Mouse (Mus musculus): ENCODE measurements around the gene Jak1.

Jak1 gene

DNA sequence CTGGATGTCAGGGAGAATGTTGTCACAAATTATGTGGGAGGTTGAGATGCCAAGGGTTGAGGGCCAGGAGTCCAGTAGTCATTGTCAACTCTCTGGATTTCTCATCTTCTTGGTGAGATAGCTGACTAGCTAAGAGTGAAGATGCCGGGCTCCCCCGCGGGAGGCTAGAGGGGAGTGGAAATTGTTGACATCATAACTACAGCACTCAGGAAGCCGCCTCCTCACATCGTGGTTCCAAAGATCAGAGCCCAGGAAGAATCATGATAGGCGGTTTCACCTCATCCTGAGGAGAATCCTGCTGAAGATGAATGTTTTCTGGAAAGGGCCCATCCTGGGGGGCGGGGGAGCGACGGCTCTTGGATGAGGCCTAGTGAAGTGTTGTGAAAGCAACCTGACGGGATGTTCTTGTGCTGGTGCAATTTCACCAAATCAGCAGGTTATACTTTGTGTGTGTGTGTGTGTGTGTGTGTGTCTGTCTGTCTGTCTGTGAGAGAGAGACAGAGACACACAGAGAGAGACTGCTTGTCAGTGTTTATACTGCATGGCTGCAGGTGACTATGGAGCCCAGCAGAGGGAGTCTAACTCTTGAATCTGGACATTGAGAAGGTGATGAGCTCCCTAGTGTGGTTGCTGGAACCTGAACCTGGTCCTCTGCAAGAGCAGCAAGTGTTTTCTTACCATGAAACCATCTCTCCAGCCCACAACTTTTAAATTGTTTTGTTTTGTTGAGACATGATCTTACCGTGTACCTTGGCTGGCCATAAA lies 118.0 kb downstream of the Jak1 start:
- DNase-seq (ENCODE audit: extremely low spot score, low spot score) = no peak

DNA sequence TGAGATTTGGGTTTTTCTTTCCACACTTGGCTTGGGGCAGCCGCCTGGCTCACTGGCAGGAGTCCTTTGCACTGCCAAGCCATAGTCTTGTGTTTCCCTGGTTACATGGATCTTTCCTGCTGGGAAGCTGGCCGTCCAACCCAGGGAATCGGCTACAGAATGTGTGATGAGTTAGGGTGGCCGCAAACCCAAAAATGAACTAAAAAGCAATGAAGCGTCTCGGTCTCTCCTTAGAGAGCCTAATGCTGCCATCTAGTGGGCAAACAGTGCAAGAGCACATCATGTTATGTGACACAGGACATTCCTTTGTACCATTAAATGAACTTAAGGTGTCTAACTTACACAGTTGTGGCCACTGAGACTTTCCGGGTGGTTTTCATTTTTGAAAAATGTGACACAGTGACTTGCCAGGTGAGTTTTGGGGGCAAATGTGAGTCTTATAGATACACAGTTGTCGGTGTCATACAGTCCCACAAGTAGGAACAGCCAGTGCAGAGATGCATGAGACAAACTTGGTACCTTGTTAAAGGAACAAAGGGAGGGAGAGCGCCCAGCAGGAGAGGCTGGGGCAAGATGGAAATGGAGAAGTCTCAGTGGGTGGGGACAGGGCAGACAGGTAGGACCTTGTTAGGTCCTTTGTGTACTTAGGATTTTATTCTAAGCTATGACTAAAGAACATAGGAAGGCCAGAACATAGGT lies 118.9 kb downstream of the Jak1 start:
- peak; percentile 76 for DNase-seq (ENCODE audit: extremely low spot score, low spot score)

DNA sequence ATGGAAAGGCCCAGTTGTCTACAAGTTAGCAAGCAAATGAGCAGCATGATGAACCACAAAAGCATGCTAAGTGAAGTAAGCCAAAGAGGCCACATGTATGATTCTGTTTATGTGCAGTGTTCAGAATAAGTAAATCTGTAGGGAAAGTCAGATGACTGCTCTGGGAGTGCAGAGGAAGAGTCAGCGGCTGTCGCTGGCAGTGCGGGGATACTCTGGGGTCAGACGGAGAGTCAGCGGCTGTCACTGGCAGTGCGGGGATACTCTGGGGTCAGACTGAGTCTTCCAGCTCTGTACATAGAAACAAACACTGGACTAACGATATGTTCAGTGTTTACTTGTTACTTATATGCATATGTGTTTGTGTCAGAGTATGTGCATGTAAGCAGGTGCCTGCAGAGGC lies 120.3 kb downstream of the Jak1 start:
- DNase-seq (ENCODE audit: extremely low spot score, low spot score) = no peak

DNA sequence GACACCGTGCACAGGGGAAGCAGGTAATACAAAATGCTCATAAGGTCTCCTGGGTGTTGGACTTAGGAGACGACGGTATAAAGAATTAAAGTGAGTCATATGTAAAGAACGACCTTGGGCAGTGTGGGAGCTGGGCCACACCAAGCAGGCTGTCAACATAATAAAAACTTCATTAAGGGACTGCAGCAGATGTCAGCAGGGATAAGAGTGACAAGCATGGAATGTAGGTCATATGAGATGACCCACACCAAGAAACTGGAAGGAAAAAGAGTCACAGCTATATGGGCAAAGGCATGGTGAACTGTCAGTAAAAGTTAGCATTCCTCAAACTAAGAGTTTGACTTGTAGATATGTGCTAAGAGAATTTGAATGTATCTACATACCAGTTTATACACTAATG lies 120.7 kb downstream of the Jak1 start:
- DNase-seq (ENCODE audit: extremely low spot score, low spot score) = no peak

GRCm38 (mm10) chr4:101143901-101144300 lies 121.2 kb downstream of the Jak1 start:
- DNase-seq (ENCODE audit: extremely low spot score, low spot score) = no peak

- no peak for DNase-seq (ENCODE audit: extremely low spot score, low spot score)
These were observed 123.3 kb downstream of the Jak1 start for GRCm38 (mm10) chr4:101141768-101142167.

DNA sequence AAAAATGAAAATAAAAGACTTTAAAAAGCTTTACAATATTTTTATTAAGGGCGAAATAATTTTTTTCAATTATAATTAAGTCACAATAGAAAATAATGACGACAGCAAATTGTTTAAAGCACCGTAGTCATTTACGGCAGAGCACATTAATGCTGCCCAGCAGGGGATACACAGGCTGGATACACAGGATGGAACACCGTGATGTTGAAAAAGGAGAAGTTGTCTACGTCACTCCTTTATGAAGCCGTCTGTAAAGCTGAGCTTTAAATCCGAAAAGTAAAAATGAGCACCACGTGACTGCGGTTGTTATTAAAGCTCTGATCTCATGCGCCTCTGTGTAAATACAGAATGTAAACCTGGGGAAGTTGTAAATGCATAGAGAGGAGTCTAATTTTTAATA lies 127.1 kb downstream of the Jak1 start:
- DNase-seq (ENCODE audit: extremely low spot score, low spot score) = no peak

GRCm38 (mm10) chr4:101135909-101136308 lies 129.2 kb downstream of the Jak1 start:
- DNase-seq (ENCODE audit: extremely low spot score, low spot score) = no peak

DNA sequence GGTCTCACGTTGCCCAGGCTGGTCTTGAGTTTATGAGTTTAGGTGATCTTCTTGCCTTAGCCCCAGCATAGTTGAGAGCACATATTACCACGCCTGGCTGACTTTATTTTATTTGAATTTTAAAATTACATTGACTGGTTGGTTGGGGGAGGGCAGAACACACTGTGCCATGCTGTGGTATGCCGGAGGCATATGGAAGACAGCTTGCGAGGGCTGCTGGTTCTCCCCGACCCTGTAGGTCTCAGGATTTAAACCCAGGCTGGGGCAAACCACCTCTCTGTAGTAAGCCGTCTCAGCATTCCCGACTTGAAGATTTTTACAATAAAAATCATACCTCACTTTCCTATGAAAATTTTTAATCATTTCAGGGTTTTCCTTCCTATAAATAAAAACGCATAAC lies 130.1 kb downstream of the Jak1 start:
- DNase-seq (ENCODE audit: extremely low spot score, low spot score) = no peak

GRCm38 (mm10) chr4:101121002-101121401 lies 144.1 kb downstream of the Jak1 start:
- DNase-seq (ENCODE audit: extremely low spot score, low spot score) = no peak

- DNase-seq (ENCODE audit: extremely low spot score, low spot score) = no peak
These were observed 158.0 kb downstream of the Jak1 start for GRCm38 (mm10) chr4:101107122-101107521.
